In genomic region chr12:105529545-105529944, GRCm38 (mm10) we compare ENCODE assay signal across 14 mouse cellular contexts. TPM values are rescaled to one million over a fixed set of nuclear protein-coding genes. Genes with fewer than 3 reads are reported as not detected.
DNase-seq lines count a peak whose midpoint lies in the region; ATAC-seq and TF ChIP-seq lines count a peak whose summit lies in the region.
"Had no signal": no experiment of that assay in that cellular context is flagged by ENCODE, and none has a peak within 500 bp of the region (broad histone marks: within the 10 kb centered on the region; RNA-seq: fewer than 3 reads in every experiment).

No protein-coding gene starts in this region.

- H3K9ac ChIP-seq in heart, adult 2 months (ENCODE audit: low read depth, low read length) = no peak overlapping the region
- no peak overlapping the region for H3K9ac ChIP-seq in lung, embryonic 15.5 days
- H3K9ac ChIP-seq: intestine, embryonic 15.5 days; limb, embryonic 15.5 days had no signal

- H3K27ac ChIP-seq in heart, adult 2 months = no peak overlapping the region; the same call in 1 of the 2 replicates
- peak overlapping the region; percentile 62 for H3K27ac ChIP-seq in lung, embryonic 15.5 days
- H3K27ac ChIP-seq in embryonic facial prominence, embryonic 10.5 days (replicated peaks) = no peak overlapping the region
- H3K27ac ChIP-seq: intestine, embryonic 15.5 days; limb, embryonic 15.5 days had no signal

- no peak for TF ChIP-seq POLR2A in heart, adult 2 months (IDR thresholded peaks at IDR 0.05; ENCODE audit: insufficient read depth, low read depth, low read length)

- no peak overlapping the region for H3K4me2 ChIP-seq in lung, embryonic 15.5 days
- H3K4me2 ChIP-seq: intestine, embryonic 15.5 days; limb, embryonic 15.5 days had no signal

- intact Hi-C loops in heart, adult 2 months (cut with DNase I) = no loop called here

- peaks cover 2% of the 10 kb centered on the region; the same call in 1 of the 2 replicates for H3K4me1 ChIP-seq in heart, adult 2 months (ENCODE audit: control insufficient read depth, insufficient read depth, low read length)
- H3K4me1 ChIP-seq in lung, embryonic 15.5 days = peaks cover 31% of the 10 kb centered on the region
- peaks cover 6% of the 10 kb centered on the region; the same call in 1 of the 2 replicates for H3K4me1 ChIP-seq in embryonic facial prominence, embryonic 10.5 days
- H3K4me1 ChIP-seq: limb, embryonic 15.5 days had no signal

- H3K9me3 ChIP-seq in lung, embryonic 15.5 days = no peaks in the 10 kb centered on the region
- peaks cover 4% of the 10 kb centered on the region; the same call in 1 of the 2 replicates for H3K9me3 ChIP-seq in embryonic facial prominence, embryonic 10.5 days
- H3K9me3 ChIP-seq: intestine, embryonic 15.5 days; limb, embryonic 15.5 days had no signal

- DNase-seq in heart, adult 2 months = peak in 1 of 2 experiments; percentile 55
- DNase-seq in heart, adult 8-10 months (ENCODE audit: low spot score) = no peak
- DNase-seq in Muller cell, postnatal 12 days (ENCODE audit: inconsistent ontology term) = peak; percentile 95
- peak; percentile 64 to 67 for DNase-seq in cerebellum, postnatal 25 days
- DNase-seq in thymus, postnatal 25 days = no peak
- DNase-seq in embryonic facial prominence, embryonic 10.5 days (ENCODE audit: low spot score) = no peak
- no peak for DNase-seq in testis, postnatal 10 days (ENCODE audit: low spot score)
- DNase-seq: midbrain, embryonic 14.5 days; thymus, adult 18-20 months had no signal

- no peak for TF ChIP-seq CTCF in heart, adult 2 months (IDR thresholded peaks at IDR 0.05)

- no peaks in the 10 kb centered on the region for H3K79me2 ChIP-seq in heart, adult 2 months (replicated peaks; ENCODE audit: control insufficient read depth, insufficient read depth, low read length)

- no peaks in the 10 kb centered on the region for H3K36me3 ChIP-seq in heart, adult 2 months (ENCODE audit: control insufficient read depth, insufficient read depth, low read length)
- H3K36me3 ChIP-seq in lung, embryonic 15.5 days = no peaks in the 10 kb centered on the region
- H3K36me3 ChIP-seq in embryonic facial prominence, embryonic 10.5 days (replicated peaks) = no peaks in the 10 kb centered on the region
- H3K36me3 ChIP-seq: intestine, embryonic 15.5 days; limb, embryonic 15.5 days had no signal

- TF ChIP-seq EP300 in heart, adult 2 months (IDR thresholded peaks at IDR 0.05; ENCODE audit: insufficient read depth, low read depth, low read length) = 0 out of 2 replicates have a peak, but pooled peaks have one; percentile 41

- 43% methylated on average over 9 of the region's 9 CpGs for WGBS in heart, adult 2 months
- 40% methylated on average over 9 of the region's 9 CpGs for WGBS in lung, embryonic 15.5 days
- WGBS in embryonic facial prominence, embryonic 10.5 days = 71% methylated on average over 9 of the region's 9 CpGs

- peak; percentile 78 for ATAC-seq in lung, embryonic 15.5 days (ENCODE audit: borderline replicate concordance, extremely low read depth, low FRiP score, low TSS enrichment)
- ATAC-seq: intestine, embryonic 15.5 days had no signal

- no peak overlapping the region for H3K4me3 ChIP-seq in heart, adult 2 months
- no peak overlapping the region for H3K4me3 ChIP-seq in lung, embryonic 15.5 days
- no peak overlapping the region for H3K4me3 ChIP-seq in embryonic facial prominence, embryonic 10.5 days
- H3K4me3 ChIP-seq: erythroblast, embryonic 14.5 days; intestine, embryonic 15.5 days; limb, embryonic 15.5 days had no signal

- H3K27me3 ChIP-seq in heart, adult 2 months (ENCODE audit: control insufficient read depth, insufficient read depth, low read length) = no peaks in the 10 kb centered on the region
- H3K27me3 ChIP-seq in lung, embryonic 15.5 days = no peaks in the 10 kb centered on the region
- no peaks in the 10 kb centered on the region for H3K27me3 ChIP-seq in embryonic facial prominence, embryonic 10.5 days (replicated peaks; ENCODE audit: low read depth, poor library complexity, severe bottlenecking)
- H3K27me3 ChIP-seq: intestine, embryonic 15.5 days; limb, embryonic 15.5 days had no signal

RNA-seq across cellular contexts. Expression of gene Bdkrb2, which starts 33.5 kb away (rescaled TPM):
- total RNA-seq in heart, adult 2 months (2021) = under 1 TPM; 0.34 to 0.39 TPM
- polyA plus RNA-seq in heart, adult 2 months (2012; rRNA removed) = 0.20 and 0.35 TPM in 2 replicates
- under 1 TPM; 0.26 to 0.44 (median 0.33) TPM for total RNA-seq in heart, adult 8-10 months (2022)
- 0.93 and 1.3 TPM in 2 replicates for polyA plus RNA-seq in lung, embryonic 15.5 days (2015; fragmentation: Nextera tagmentation; extraction: Ambion mirVana)
- polyA plus RNA-seq in embryonic facial prominence, embryonic 10.5 days (2016; fragmentation: Nextera tagmentation; extraction: Ambion mirVana) = 0.53 and 0.82 TPM in 2 replicates
- total RNA-seq: neutrophil, adult 5-6 weeks had no signal
- polyA plus RNA-seq: erythroblast, embryonic 14.5 days had no signal

Comparison
In these comparisons a context has a peak if more than half of its experiments do, and no peak if none do; other contexts are left out.
1. DNase-seq: peak in Muller cell, postnatal 12 days (single experiment) and cerebellum, postnatal 25 days (2 of 2); none in heart, adult 8-10 months (single experiment), thymus, postnatal 25 days (single experiment), embryonic facial prominence, embryonic 10.5 days (single experiment) and testis, postnatal 10 days (single experiment).